Comparison of ENCODE assay signal across 7 mouse cellular contexts in the genomic region with DNA sequence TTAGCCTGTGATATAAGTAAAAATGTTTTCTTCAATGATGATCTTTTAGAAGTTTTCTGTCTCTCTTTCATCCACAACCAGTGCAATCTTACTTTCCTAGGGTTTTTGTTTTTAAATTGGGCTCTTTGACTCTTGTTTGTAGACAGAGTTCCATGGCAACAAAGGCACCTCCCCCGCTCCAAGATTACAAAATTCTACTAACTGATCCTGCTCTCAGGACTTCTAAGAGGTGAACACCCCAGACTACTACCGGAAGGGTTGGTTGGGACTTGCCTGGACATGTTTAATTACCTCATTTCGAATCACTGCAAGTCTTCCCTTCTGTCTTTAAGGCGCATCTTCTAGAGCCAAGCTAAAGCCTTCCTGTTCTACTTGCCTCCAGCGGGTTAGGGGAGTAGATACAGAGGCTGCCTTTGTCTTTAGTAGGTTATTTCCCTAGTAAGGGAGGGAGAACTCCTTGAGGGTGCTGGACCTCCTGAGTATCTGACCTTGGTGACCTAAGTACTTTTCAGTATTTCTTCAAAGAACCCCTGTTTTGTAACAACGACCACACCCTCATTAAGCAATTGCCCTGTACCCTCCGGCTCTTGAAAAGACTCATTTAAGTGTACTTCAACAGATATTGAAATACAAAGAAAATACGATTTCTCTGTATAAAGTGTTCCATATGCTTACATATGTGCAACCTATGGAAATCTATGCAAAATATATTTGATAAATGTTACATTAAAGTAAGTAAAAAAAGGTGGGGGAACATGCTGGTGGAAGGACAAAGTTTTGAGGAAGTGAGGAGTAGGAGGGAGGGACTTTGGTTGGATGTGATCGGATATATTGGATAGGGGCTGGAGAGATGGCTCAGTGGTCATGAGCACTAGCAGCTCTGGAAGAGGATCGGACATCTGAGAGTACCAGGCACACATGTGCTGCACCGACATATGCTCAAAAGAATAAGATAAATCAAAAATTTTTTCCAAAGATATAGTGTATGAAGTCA. TPM values are rescaled to one million over a fixed set of nuclear protein-coding genes. Genes with fewer than 3 reads are reported as not detected.
A peak's percentile ranks its signal among the peaks of the same experiment; 100 is the strongest.
DNase-seq lines count a peak whose midpoint lies in the region; ATAC-seq and TF ChIP-seq lines count a peak whose summit lies in the region.

No protein-coding gene starts in this region.

- TF ChIP-seq CTCF in E14TG2a.4 (conservative IDR thresholded peaks at IDR 0.05; ENCODE audit: low read length), result no peak

- peak overlapping the region; percentile 71 for H3K4me2 ChIP-seq in forebrain, embryonic 13.5 days
- peak overlapping the region; percentile 77 for H3K4me2 ChIP-seq in liver, embryonic 16.5 days (ENCODE audit: low read depth, low read length)
- H3K4me2 ChIP-seq in stomach, embryonic 14.5 days (replicated peaks; ENCODE audit: low read depth, low read length), result peak overlapping the region; percentile 88

- ATAC-seq in forebrain, embryonic 13.5 days, result no peak
- no peak for ATAC-seq in liver, embryonic 16.5 days (ENCODE audit: low read depth)
- ATAC-seq in stomach, embryonic 14.5 days (ENCODE audit: insufficient number of reproducible peaks, insufficient read depth, low FRiP score, low read depth), result no peak

- H3K27me3 ChIP-seq in E14TG2a.4 (ENCODE audit: insufficient read depth, low read length), result no peaks in the 10 kb centered on the region
- no peaks in the 10 kb centered on the region for H3K27me3 ChIP-seq in forebrain, embryonic 13.5 days
- H3K27me3 ChIP-seq in liver, embryonic 16.5 days (ENCODE audit: control insufficient read depth, insufficient read depth, low read depth, low read length), result no peaks in the 10 kb centered on the region
- no peaks in the 10 kb centered on the region for H3K27me3 ChIP-seq in stomach, embryonic 14.5 days (ENCODE audit: control insufficient read depth, insufficient read depth, low read length)

- peak overlapping the region; percentile 89 for H3K4me3 ChIP-seq in E14TG2a.4 (replicated peaks; ENCODE audit: low read length)
- H3K4me3 ChIP-seq in forebrain, embryonic 13.5 days, result 0 out of 2 replicates have a peak overlapping the region, but pooled peaks have one; percentile 80
- peak overlapping the region; percentile 95 for H3K4me3 ChIP-seq in liver, embryonic 16.5 days (ENCODE audit: low read depth, low read length)
- H3K4me3 ChIP-seq in stomach, embryonic 14.5 days (ENCODE audit: low read depth, low read length), result peak overlapping the region; percentile 66

- no peak overlapping the region for H3K9ac ChIP-seq in forebrain, embryonic 13.5 days
- H3K9ac ChIP-seq in liver, embryonic 16.5 days (ENCODE audit: low read depth, low read length), result peak overlapping the region; percentile 89
- H3K9ac ChIP-seq in stomach, embryonic 14.5 days (replicated peaks; ENCODE audit: low read depth, low read length), result peak overlapping the region; percentile 60; the same call in 1 of the 2 replicates

- peaks cover 65% of the 10 kb centered on the region for H3K4me1 ChIP-seq in E14TG2a.4 (replicated peaks; ENCODE audit: low read depth, low read length)
- H3K4me1 ChIP-seq in forebrain, embryonic 13.5 days, result peaks cover 38% of the 10 kb centered on the region
- H3K4me1 ChIP-seq in liver, embryonic 16.5 days (ENCODE audit: control insufficient read depth, low read depth, low read length), result peaks cover 27% of the 10 kb centered on the region
- H3K4me1 ChIP-seq in stomach, embryonic 14.5 days (ENCODE audit: control insufficient read depth, insufficient read depth, low read length), result peaks cover 5% of the 10 kb centered on the region; the same call in 1 of the 2 replicates

- peak; percentile 93 for DNase-seq in 416B (ENCODE audit: low read depth)
- DNase-seq in left cerebral cortex, postnatal 14 days (ENCODE audit: low spot score in 2 of 2), result no peak
- no peak for DNase-seq in left cerebral cortex, adult 11 months (ENCODE audit: low spot score)

- H3K9me3 ChIP-seq in E14TG2a.4 (ENCODE audit: low read length), result no peaks in the 10 kb centered on the region
- no peaks in the 10 kb centered on the region for H3K9me3 ChIP-seq in forebrain, embryonic 13.5 days (replicated peaks)
- no peaks in the 10 kb centered on the region for H3K9me3 ChIP-seq in liver, embryonic 16.5 days (replicated peaks; ENCODE audit: control insufficient read depth, low read length)
- no peaks in the 10 kb centered on the region for H3K9me3 ChIP-seq in stomach, embryonic 14.5 days (ENCODE audit: control insufficient read depth, low read depth, low read length)

- no peak overlapping the region for H3K27ac ChIP-seq in forebrain, embryonic 13.5 days
- peak overlapping the region; percentile 88 for H3K27ac ChIP-seq in liver, embryonic 16.5 days (ENCODE audit: low read length)
- H3K27ac ChIP-seq in stomach, embryonic 14.5 days (ENCODE audit: low read length), result peak overlapping the region; percentile 85; the same call in 1 of the 2 replicates

- intact Hi-C loops in left cerebral cortex, postnatal 14 days (cut with DNase I), result loop anchor here (2.0 kb wide), 1 partner anchor 13 kb away; a partner anchor contains a TSS

- 65% methylated on average over 11 of the region's 11 CpGs for WGBS in forebrain, embryonic 13.5 days
- 54% methylated on average over 11 of the region's 11 CpGs for WGBS in liver, embryonic 16.5 days (ENCODE audit: insufficient replicate concordance)
- 67% methylated on average over 11 of the region's 11 CpGs for WGBS in stomach, embryonic 14.5 days

- H3K36me3 ChIP-seq in E14TG2a.4 (ENCODE audit: insufficient read depth, low read length), result peaks cover 22% of the 10 kb centered on the region
- H3K36me3 ChIP-seq in forebrain, embryonic 13.5 days (ENCODE audit: poor library complexity, severe bottlenecking), result no peaks in the 10 kb centered on the region
- H3K36me3 ChIP-seq in liver, embryonic 16.5 days (ENCODE audit: control insufficient read depth, insufficient read depth), result no peaks in the 10 kb centered on the region; the same call in 1 of the 2 replicates
- H3K36me3 ChIP-seq in stomach, embryonic 14.5 days (ENCODE audit: control insufficient read depth, insufficient read depth, low read length), result no peaks in the 10 kb centered on the region

RNA-seq across cellular contexts. Expression of a gene that starts 1.3 kb away (rescaled TPM):
- polyA plus RNA-seq in forebrain, embryonic 13.5 days (2015; fragmentation: Nextera tagmentation; extraction: Ambion mirVana), result 16.7 and 18.9 TPM in 2 replicates
- polyA plus RNA-seq in liver, embryonic 16.5 days (2015; fragmentation: Nextera tagmentation; extraction: Ambion mirVana), result 16.3 and 17.3 TPM in 2 replicates
- 3.5 and 4.6 TPM in 2 replicates for polyA plus RNA-seq in stomach, embryonic 14.5 days (2014; fragmentation: Nextera tagmentation; extraction: Ambion mirVana)
- total RNA-seq in left cerebral cortex, postnatal 14 days (2021), result 10 to 100 TPM in 1 of 2 experiments, 1 to 10 TPM in 1; 9.3 to 19.0 TPM

RNA-seq across cellular contexts. Expression of a gene that starts 13.6 kb away (rescaled TPM):
- polyA plus RNA-seq in forebrain, embryonic 13.5 days (2015; fragmentation: Nextera tagmentation; extraction: Ambion mirVana), result 55.0 and 60.6 TPM in 2 replicates
- 26.8 and 27.1 TPM in 2 replicates for polyA plus RNA-seq in liver, embryonic 16.5 days (2015; fragmentation: Nextera tagmentation; extraction: Ambion mirVana)
- 67.5 and 71.9 TPM in 2 replicates for polyA plus RNA-seq in stomach, embryonic 14.5 days (2014; fragmentation: Nextera tagmentation; extraction: Ambion mirVana)
- 10 to 100 TPM; 35.4 to 39.6 TPM for total RNA-seq in left cerebral cortex, postnatal 14 days (2021)

RNA-seq across cellular contexts. Expression of a gene that starts 41.8 kb away (rescaled TPM):
- polyA plus RNA-seq in forebrain, embryonic 13.5 days (2015; fragmentation: Nextera tagmentation; extraction: Ambion mirVana), result 28.4 and 30.5 TPM in 2 replicates
- 6.4 and 10.8 TPM in 2 replicates for polyA plus RNA-seq in liver, embryonic 16.5 days (2015; fragmentation: Nextera tagmentation; extraction: Ambion mirVana)
- polyA plus RNA-seq in stomach, embryonic 14.5 days (2014; fragmentation: Nextera tagmentation; extraction: Ambion mirVana), result 56.5 and 68.4 TPM in 2 replicates
- 10 to 100 TPM; 25.1 to 26.0 TPM for total RNA-seq in left cerebral cortex, postnatal 14 days (2021)
